Mouse (Mus musculus) heart, postnatal 0 days (tissue): ENCODE results near the gene Tmem102. TPM values are rescaled to one million over a fixed set of nuclear protein-coding genes. Genes with fewer than 3 reads are reported as not detected.
A peak's percentile ranks its signal among the peaks of the same experiment; 100 is the strongest.

Source experiments
- ATAC-seq: fragments of 200-750 bp; cut with Nextera tagmentation; 2 replicates; pipeline ENCODE4 v1.8.0; 2017; ENCODE audit warnings: low read depth, moderate number of reproducible peaks, moderate library complexity; ENCODE audit not compliant: insufficient read depth
- DNase-seq: peaks from one replicate; pipeline ENCODE4 v3.0.0-alpha.2; 2016; ENCODE audit warnings: low spot score
- H3K27ac ChIP-seq: fragments of 300-500 bp; sonication (generic); 2 replicates; pipeline ENCODE4 v1.5.1; 2014; ENCODE audit warnings: low read depth, mild to moderate bottlenecking
- H3K27me3 ChIP-seq: fragments of 300-500 bp; sonication (generic); 2 replicates; pipeline ENCODE4 v1.6.1; 2014; ENCODE audit warnings: low read length, mixed read lengths; ENCODE audit not compliant: control insufficient read depth, insufficient read depth
- H3K36me3 ChIP-seq: fragments of 300-500 bp; sonication (generic); replicated peaks from 2 replicates; pipeline ENCODE4 v1.6.1; 2014; ENCODE audit warnings: low read length, mixed read lengths; ENCODE audit not compliant: control insufficient read depth, insufficient read depth
- H3K4me1 ChIP-seq: fragments of 300-500 bp; sonication (generic); 2 replicates; pipeline ENCODE4 v1.6.1; 2014; ENCODE audit warnings: antibody characterized with exemption; ENCODE audit not compliant: control insufficient read depth, insufficient read depth
- H3K4me2 ChIP-seq: fragments of 300-500 bp; sonication (generic); 2 replicates; pipeline ENCODE4 v1.6.1; 2014; ENCODE audit warnings: low read depth, mild to moderate bottlenecking, low read length, moderate library complexity
- H3K4me3 ChIP-seq: fragments of 300-500 bp; sonication (generic); 2 replicates; pipeline ENCODE4 v1.5.1; 2014; ENCODE audit warnings: low read depth, low read length
- H3K9ac ChIP-seq: fragments of 300-500 bp; sonication (generic); replicated peaks from 2 replicates; pipeline ENCODE4 v1.6.1; 2014; ENCODE audit warnings: low read depth, low read length, mixed read lengths
- H3K9me3 ChIP-seq: fragments of 300-500 bp; sonication (generic); replicated peaks from 2 replicates; pipeline ENCODE4 v1.6.1; 2016; ENCODE audit warnings: low read length; ENCODE audit not compliant: control insufficient read depth
- CTCF ChIP-seq: IDR thresholded peaks from 2 replicates; pipeline ENCODE4 v1.5.1; 2016; ENCODE audit warnings: antibody characterized with exemption, control low read depth, low read depth
- EP300 ChIP-seq: IDR thresholded peaks from 2 replicates; pipeline ENCODE4 v1.6.1; 2016; ENCODE audit warnings: antibody characterized with exemption, low read depth
- WGBS: fragments of 180-500 bp; shearing (Covaris S2); extraction: QIAGEN DNeasy Blood & Tissue Kit; methylation state at CpG from one replicate; pipeline ENCODE4 v1.1.7; 2014; 5-methylcytosine and 5-hydroxymethylcytosine counted together
- polyA plus RNA-seq: library from polyadenylated mRNA; unstranded; fragments of >200 nt; fragmentation: Nextera tagmentation; extraction: Ambion mirVana; gene quantifications from 2 replicates; pipeline ENCODE4 v1.2.1, GENCODE M21; 2015
- total RNA-seq: library from RNA; depleted of rRNA; stranded (reverse); fragments of >200 nt; gene quantifications from 2 replicates; pipeline ENCODE4 v1.2.3, GENCODE M21; 2014; ENCODE audit warnings: low replicate concordance

The Tmem102 gene
- total and polyA plus RNA-seq, 2 experiments from 2014 or later: 2.6 to 2.7 TPM

DNA sequence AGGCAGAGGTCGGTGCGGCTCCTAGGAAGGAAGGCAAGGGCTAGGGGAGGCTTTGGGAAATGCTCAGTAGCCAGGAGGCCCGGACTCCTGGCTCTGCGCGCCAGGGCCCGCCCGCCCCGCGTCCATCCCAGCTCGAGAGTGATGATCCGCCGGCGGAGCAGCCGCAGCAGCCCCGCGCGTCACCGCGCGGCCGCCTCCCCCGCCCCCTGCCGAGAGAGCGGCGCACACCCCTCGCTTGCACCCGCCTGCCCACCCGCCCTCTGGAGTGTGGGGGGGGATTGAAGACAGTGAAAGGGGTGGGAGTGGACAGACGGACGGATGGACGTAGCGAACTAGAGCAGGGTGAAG lies 32.2 kb upstream of the Tmem102 start, which contains the start of gene Nlgn2:
TSS of gene Nlgn2 (minus strand) at position 181 of the 348 bp plus-strand sequence.
- H3K36me3 ChIP-seq: no peaks in the 10 kb centered on the region
- TF ChIP-seq CTCF (no peak; the same call in 1 of the 2 replicates), EP300 (no peak)
- ATAC-seq (peak; percentile 65), DNase-seq (no peak)
- H3K4me3 ChIP-seq: peak within 1 kb of the TSS; percentile 64
- H3K27ac ChIP-seq: peak within 1 kb of the TSS; percentile 82
- WGBS: under 1% methylated on average over 21 of the region's 32 CpGs
- H3K27me3 ChIP-seq: peaks cover 41% of the 10 kb centered on the region
- H3K9ac ChIP-seq: peak within 1 kb of the TSS; percentile 70
- H3K9me3 ChIP-seq: no peaks in the 10 kb centered on the region
- H3K4me1 ChIP-seq: peaks cover 11% of the 10 kb centered on the region; the same call in 1 of the 2 replicates
- H3K4me2 ChIP-seq: peak within 1 kb of the TSS; percentile 83

DNA sequence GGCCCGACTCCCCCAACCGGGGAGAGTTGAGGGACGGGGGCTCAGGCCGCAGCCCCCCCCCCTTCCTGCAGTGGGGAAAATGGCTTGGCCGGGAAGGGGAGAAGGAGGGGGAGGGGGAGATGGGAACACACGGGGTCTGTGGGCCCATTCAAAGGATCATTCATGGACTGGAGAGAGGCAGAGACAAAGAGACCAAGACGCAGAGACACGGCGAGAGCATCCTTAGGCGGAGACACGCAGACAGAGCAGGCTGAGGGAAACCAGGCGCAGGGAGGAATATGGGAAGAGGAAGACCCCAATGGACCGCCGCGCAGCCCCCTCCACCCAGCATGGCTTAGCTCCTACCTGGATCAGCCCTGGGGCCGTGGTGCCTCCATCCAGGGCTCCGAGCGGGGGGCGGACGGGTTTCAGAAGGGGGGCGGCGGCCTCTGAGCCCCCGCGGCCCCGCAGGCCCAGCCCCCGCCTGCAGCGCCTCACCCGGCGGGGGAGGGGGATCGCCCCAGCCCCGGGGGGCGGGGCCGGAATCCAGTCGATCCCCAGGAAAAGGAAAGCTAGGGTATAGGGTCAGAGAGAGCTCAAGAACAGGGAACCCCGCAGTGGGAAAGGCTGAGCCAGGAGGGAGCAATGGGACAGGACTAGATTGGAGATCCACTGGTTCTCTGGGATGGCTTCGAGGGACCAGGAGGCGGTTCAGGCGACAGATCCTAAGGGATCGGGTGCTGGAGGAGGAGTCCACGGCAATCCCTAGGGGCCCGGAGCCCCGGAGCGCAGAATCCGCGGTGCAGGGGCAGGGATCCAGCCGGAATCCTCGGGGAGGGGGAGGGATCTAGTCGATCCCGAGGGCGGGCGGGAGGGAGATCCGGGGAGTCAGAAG lies 31.5 kb upstream of the Tmem102 start:
- H3K4me2 ChIP-seq: peak overlapping the region; percentile 83
- TF ChIP-seq EP300: no peak
- TF ChIP-seq CTCF: no peak
- WGBS: 3% methylated on average over 50 of the region's 52 CpGs

DNA sequence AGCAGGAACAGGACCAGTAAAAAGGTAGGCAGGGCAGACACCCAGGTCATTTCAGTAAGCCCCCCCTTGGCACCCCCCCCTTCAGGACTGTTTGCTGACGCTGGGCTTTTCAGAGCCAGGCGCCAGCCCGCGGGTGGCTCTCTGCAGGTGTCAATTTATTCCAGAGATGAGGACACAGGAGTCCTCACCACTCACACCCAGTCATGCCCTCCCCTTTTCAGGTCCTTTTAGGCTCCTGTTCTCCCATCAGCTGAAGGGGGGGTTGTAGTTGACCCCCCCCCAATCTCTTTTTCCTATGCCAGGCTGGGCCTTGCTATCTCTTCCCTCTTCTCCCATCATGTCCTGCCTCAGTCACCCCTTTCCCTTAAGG lies 30.5 kb upstream of the Tmem102 start:
- TF ChIP-seq CTCF (no peak), EP300 (no peak)
- H3K4me1 ChIP-seq: peaks cover 11% of the 10 kb centered on the region; the same call in 1 of the 2 replicates
- no peak overlapping the region for H3K27ac ChIP-seq
- no peak for DNase-seq
- ATAC-seq: no peak
- H3K27me3 ChIP-seq: peaks cover 41% of the 10 kb centered on the region
- no peak overlapping the region for H3K4me2 ChIP-seq
- H3K9ac ChIP-seq: no peak overlapping the region
- no peaks in the 10 kb centered on the region for H3K36me3 ChIP-seq
- no peaks in the 10 kb centered on the region for H3K9me3 ChIP-seq
- WGBS: 18% methylated on average over 4 of the region's 4 CpGs
- H3K4me3 ChIP-seq: no peak overlapping the region

More for the DNA sequence above, 31.5 kb upstream of the Tmem102 start:
- no peaks in the 10 kb centered on the region for H3K9me3 ChIP-seq
- peak overlapping the region; percentile 64 for H3K4me3 ChIP-seq
- no peak for DNase-seq
- peak overlapping the region; percentile 56 for H3K9ac ChIP-seq
- peaks cover 41% of the 10 kb centered on the region for H3K27me3 ChIP-seq
- H3K4me1 ChIP-seq: peaks cover 11% of the 10 kb centered on the region; the same call in 1 of the 2 replicates
- no peak for ATAC-seq
- peak overlapping the region; percentile 47 for H3K27ac ChIP-seq
- no peaks in the 10 kb centered on the region for H3K36me3 ChIP-seq

- no peak for DNase-seq
- Histone ChIP-seq H3K4me1 (peaks cover 11% of the 10 kb centered on the region; the same call in 1 of the 2 replicates), H3K27ac (no peak overlapping the region), H3K36me3 (no peaks in the 10 kb centered on the region), H3K9ac (no peak overlapping the region), H3K4me3 (no peak overlapping the region), H3K4me2 (no peak overlapping the region), H3K9me3 (no peaks in the 10 kb centered on the region), H3K27me3 (peaks cover 41% of the 10 kb centered on the region)
- ATAC-seq: no peak
- WGBS: 22% methylated on average over 9 of the region's 9 CpGs
- TF ChIP-seq EP300: no peak
- no peak for TF ChIP-seq CTCF
Measured at GRCm38 (mm10) chr11:69835326-69835965, 30.0 kb upstream of the Tmem102 start.

DNA sequence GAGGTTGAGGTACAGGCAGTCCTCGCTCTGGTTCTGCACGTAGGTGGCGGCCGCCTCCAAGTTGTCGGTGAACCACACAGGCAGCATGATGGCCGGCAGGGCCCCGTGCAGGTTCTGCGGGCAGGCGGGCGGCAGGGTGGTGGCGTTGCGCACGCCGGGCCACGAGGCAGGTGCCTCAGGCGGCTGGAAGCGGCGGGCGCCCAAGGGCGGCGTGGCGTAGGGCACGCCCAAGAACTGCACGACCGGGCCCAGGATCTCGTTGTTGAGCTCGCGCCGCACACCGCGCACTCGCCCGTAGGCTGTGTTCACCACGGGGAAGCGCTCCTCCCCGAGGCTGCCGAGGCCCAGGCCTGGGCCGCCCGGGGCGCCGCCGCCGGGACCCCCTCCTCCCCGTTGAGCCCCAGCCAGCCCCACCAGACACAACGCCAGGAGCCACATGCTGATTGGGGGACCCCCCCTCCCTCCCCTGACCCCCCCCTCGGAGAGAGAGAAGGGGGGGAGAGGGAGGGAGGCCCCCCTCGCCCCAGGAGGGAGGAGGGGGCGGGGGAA lies 28.7 kb upstream of the Tmem102 start:
- peak overlapping the region; percentile 47 for H3K9ac ChIP-seq
- no peaks in the 10 kb centered on the region for H3K9me3 ChIP-seq
- H3K27ac ChIP-seq: no peak overlapping the region
- DNase-seq (no peak), ATAC-seq (no peak)
- H3K27me3 ChIP-seq: peaks cover 41% of the 10 kb centered on the region
- H3K4me1 ChIP-seq: peaks cover 7% of the 10 kb centered on the region; the same call in 1 of the 2 replicates
- H3K4me2 ChIP-seq: peak overlapping the region; percentile 59
- H3K4me3 ChIP-seq: peak overlapping the region; percentile 31
- 10% methylated on average over 33 of the region's 48 CpGs for WGBS
- no peak for TF ChIP-seq EP300
- no peak for TF ChIP-seq CTCF
- H3K36me3 ChIP-seq: no peaks in the 10 kb centered on the region
